Comparison of ENCODE assay signal across 9 mouse cellular contexts in genomic region chr2:166180136-166180649, GRCm38 (mm10). TPM values are rescaled to one million over a fixed set of nuclear protein-coding genes. Genes with fewer than 3 reads are reported as not detected.
DNase-seq lines count a peak whose midpoint lies in the region; ATAC-seq lines count a peak whose summit lies in the region.
"Had no signal": no experiment of that assay in that cellular context is flagged by ENCODE, and none has a peak within 500 bp of the region (broad histone marks: within the 10 kb centered on the region; RNA-seq: fewer than 3 reads in every experiment).

No protein-coding gene starts in this region.

- no peak overlapping the region for H3K4me3 ChIP-seq in kidney, embryonic 16.5 days (ENCODE audit: low read length)
- peak overlapping the region; percentile 34 for H3K4me3 ChIP-seq in embryonic facial prominence, embryonic 10.5 days
- no peak overlapping the region for H3K4me3 ChIP-seq in hindbrain, embryonic 12.5 days

- no peaks in the 10 kb centered on the region for H3K36me3 ChIP-seq in kidney, embryonic 16.5 days (ENCODE audit: insufficient read depth, low read length)
- H3K36me3 ChIP-seq in embryonic facial prominence, embryonic 10.5 days (replicated peaks): no peaks in the 10 kb centered on the region
- H3K36me3 ChIP-seq in hindbrain, embryonic 12.5 days: no peaks in the 10 kb centered on the region

- H3K4me1 ChIP-seq in kidney, embryonic 16.5 days (ENCODE audit: insufficient read depth, low read length): peaks cover 46% of the 10 kb centered on the region
- peaks cover 76% of the 10 kb centered on the region for H3K4me1 ChIP-seq in embryonic facial prominence, embryonic 10.5 days
- H3K4me1 ChIP-seq in hindbrain, embryonic 12.5 days: peaks cover 38% of the 10 kb centered on the region

- no peak for DNase-seq in kidney, adult 18-20 months
- peak; percentile 81 for DNase-seq in embryonic facial prominence, embryonic 10.5 days (ENCODE audit: low spot score)
- peak; percentile 54 for DNase-seq in neural tube, embryonic 10.5 days (ENCODE audit: extremely low spot score, low spot score)
- no peak for DNase-seq in layer of hippocampus, postnatal 36 days
- no peak for DNase-seq in MN1 (ENCODE audit: low spot score)

- H3K4me2 ChIP-seq in kidney, embryonic 16.5 days (replicated peaks; ENCODE audit: low read depth, low read length): no peak overlapping the region; the same call in 1 of the 2 replicates
- H3K4me2 ChIP-seq in hindbrain, embryonic 12.5 days (replicated peaks): no peak overlapping the region; the same call in 1 of the 2 replicates

- peak overlapping the region; percentile 69 for H3K27ac ChIP-seq in kidney, embryonic 16.5 days (ENCODE audit: low read length)
- H3K27ac ChIP-seq in embryonic facial prominence, embryonic 10.5 days (replicated peaks): peak overlapping the region; percentile 92
- H3K27ac ChIP-seq in hindbrain, embryonic 12.5 days: peak overlapping the region; percentile 90

- WGBS in kidney, embryonic 16.5 days: 20% methylated on average over 5 of the region's 5 CpGs
- 20% methylated on average over 5 of the region's 5 CpGs for WGBS in embryonic facial prominence, embryonic 10.5 days
- WGBS in hindbrain, embryonic 12.5 days: 36% methylated on average over 5 of the region's 5 CpGs

- H3K9ac ChIP-seq in kidney, embryonic 16.5 days (replicated peaks; ENCODE audit: low read length): 0 out of 2 replicates have a peak overlapping the region, but pooled peaks have one; percentile 1
- H3K9ac ChIP-seq in hindbrain, embryonic 12.5 days: no peak overlapping the region

- 0 out of 2 replicates have a peak, but pooled peaks have one; percentile 10 for ATAC-seq in kidney, embryonic 16.5 days (ENCODE audit: low FRiP score, low TSS enrichment)
- no peak for ATAC-seq in hindbrain, embryonic 12.5 days (ENCODE audit: low FRiP score)
- ATAC-seq in CD4-positive, CD25-positive, alpha-beta regulatory T cell, adult 4 months: no peak

- no peaks in the 10 kb centered on the region for H3K9me3 ChIP-seq in kidney, embryonic 16.5 days (ENCODE audit: low read length)
- no peaks in the 10 kb centered on the region for H3K9me3 ChIP-seq in embryonic facial prominence, embryonic 10.5 days
- H3K9me3 ChIP-seq in hindbrain, embryonic 12.5 days (replicated peaks): no peaks in the 10 kb centered on the region; the same call in 1 of the 2 replicates

- H3K27me3 ChIP-seq in kidney, embryonic 16.5 days (ENCODE audit: insufficient read depth, low read length): no peaks in the 10 kb centered on the region
- H3K27me3 ChIP-seq in embryonic facial prominence, embryonic 10.5 days (replicated peaks; ENCODE audit: low read depth, poor library complexity, severe bottlenecking): no peaks in the 10 kb centered on the region; the same call in 1 of the 2 replicates
- H3K27me3 ChIP-seq in hindbrain, embryonic 12.5 days: peaks cover 13% of the 10 kb centered on the region

RNA-seq across cellular contexts. Expression of gene Sulf2, which starts 24.7 kb away (rescaled TPM):
- polyA plus RNA-seq in kidney, embryonic 16.5 days (2015; fragmentation: Nextera tagmentation; extraction: Ambion mirVana): 52.7 and 54.8 TPM in 2 replicates
- 115 and 131 TPM in 2 replicates for polyA plus RNA-seq in embryonic facial prominence, embryonic 10.5 days (2016; fragmentation: Nextera tagmentation; extraction: Ambion mirVana)
- 185 and 186 TPM in 2 replicates for polyA plus RNA-seq in hindbrain, embryonic 12.5 days (2016; fragmentation: Nextera tagmentation; extraction: Ambion mirVana)
- 100 to 1,000 TPM; 110 to 111 TPM for total RNA-seq in layer of hippocampus, postnatal 36 days (2021)
- polyA plus RNA-seq in CD4-positive, CD25-positive, alpha-beta regulatory T cell, adult 4 months (2017; shearing (Covaris generic)): 1 to 10 TPM; 2.5 to 5.6 TPM
- total RNA-seq: MEL had no signal

Comparison
In these comparisons a context has a peak if more than half of its experiments do, and no peak if none do; other contexts are left out.
1. DNase-seq: peak in embryonic facial prominence, embryonic 10.5 days (single experiment) and neural tube, embryonic 10.5 days (single experiment); none in kidney, adult 18-20 months (single experiment), layer of hippocampus, postnatal 36 days (0 of 2) and MN1 (single experiment).
2. Peak in every context shown above with its lines, with median percentiles within 50 percentile points of each other: H3K27ac ChIP-seq.